Mouse (Mus musculus): ENCODE measurements around the gene Mxd3. TPM values are rescaled to one million over a fixed set of nuclear protein-coding genes. Genes with fewer than 3 reads are reported as not detected.

Mxd3 gene
- total and polyA plus RNA-seq, 2 experiments from 2014 or later, result 11.2 to 16.3 TPM

DNA sequence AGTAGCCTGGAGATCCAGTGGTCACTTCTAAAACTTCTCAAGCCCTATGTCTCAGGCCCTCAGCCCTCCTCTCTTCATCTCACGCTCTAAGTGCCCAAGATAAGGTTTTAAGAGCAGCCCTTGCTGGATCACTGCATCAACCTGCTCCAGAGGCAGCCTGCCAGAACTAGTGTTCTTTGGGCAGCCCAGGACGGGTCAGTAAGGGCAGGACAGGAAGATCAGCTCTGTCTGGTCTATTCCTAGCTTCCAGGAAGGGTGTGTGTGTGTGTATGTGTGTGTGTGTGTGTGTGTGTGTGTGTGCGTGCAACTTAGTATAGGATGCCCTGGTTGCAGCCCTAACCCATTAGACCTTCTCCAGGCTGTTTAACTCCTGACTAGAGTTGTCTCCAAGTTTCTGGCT is 40.6 kb upstream of the Mxd3 start:
- no peak for TF ChIP-seq CTCF (IDR thresholded peaks at IDR 0.05; ENCODE audit: low read depth)
- no peak for DNase-seq (ENCODE audit: low spot score)
- H3K4me3 ChIP-seq (ENCODE audit: low read length), result no peak overlapping the region
- ATAC-seq, result no peak
- no peak overlapping the region for H3K27ac ChIP-seq
- no peaks in the 10 kb centered on the region for H3K4me1 ChIP-seq (ENCODE audit: insufficient read depth, low read length)
- 68% methylated on average over 3 of the region's 3 CpGs for WGBS
- H3K36me3 ChIP-seq (ENCODE audit: insufficient read depth, low read length), result no peaks in the 10 kb centered on the region
- H3K9me3 ChIP-seq (ENCODE audit: low read length), result no peaks in the 10 kb centered on the region
- no peak overlapping the region for H3K9ac ChIP-seq (replicated peaks; ENCODE audit: low read length)
- H3K4me2 ChIP-seq (ENCODE audit: low read depth, low read length), result no peak overlapping the region
- no peaks in the 10 kb centered on the region; the same call in 1 of the 2 replicates for H3K27me3 ChIP-seq (ENCODE audit: insufficient read depth, low read length)

DNA sequence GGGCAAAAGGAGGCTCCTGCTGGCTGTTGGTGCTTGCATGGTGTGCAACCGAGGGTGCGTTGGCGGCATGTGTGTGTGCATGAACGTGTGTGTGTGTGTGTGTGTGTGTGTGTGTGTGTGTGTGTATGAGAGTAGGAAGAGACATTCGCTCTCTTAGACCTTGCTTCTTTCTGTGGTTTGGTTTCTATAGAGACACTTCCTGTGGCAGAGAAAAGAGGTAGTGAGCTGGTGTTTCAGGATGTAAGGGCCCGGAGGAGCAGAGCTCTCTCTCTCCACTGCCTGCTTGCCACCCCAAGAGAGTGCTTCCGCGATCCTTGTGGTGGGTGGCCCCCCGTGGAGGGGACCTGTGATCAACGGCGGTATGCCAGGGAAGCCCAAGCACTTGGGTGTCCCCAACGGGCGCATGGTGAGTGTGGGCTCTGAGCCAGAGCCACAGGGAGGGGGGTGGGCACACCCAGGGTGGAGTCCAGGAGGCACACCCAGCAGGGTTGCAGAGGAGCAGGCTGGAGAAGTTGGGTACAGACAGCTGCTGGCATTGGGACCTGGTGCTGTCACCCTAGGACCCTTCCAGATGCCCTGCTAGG is 40.0 kb upstream of the Mxd3 start, which contains the start of gene Rgs14:
Rgs14 (plus strand) TSS at position 202 of the 584 bp plus-strand sequence.
- Histone ChIP-seq H3K9ac (replicated peaks; ENCODE audit: low read length) (no peak within 1 kb of the TSS), H3K9me3 (ENCODE audit: low read length) (no peaks in the 10 kb centered on the region), H3K4me1 (ENCODE audit: insufficient read depth, low read length) (no peaks in the 10 kb centered on the region), H3K27me3 (ENCODE audit: insufficient read depth, low read length) (no peaks in the 10 kb centered on the region; the same call in 1 of the 2 replicates), H3K36me3 (ENCODE audit: insufficient read depth, low read length) (no peaks in the 10 kb centered on the region), H3K4me2 (ENCODE audit: low read depth, low read length) (no peak within 1 kb of the TSS), H3K27ac (no peak within 1 kb of the TSS), H3K4me3 (ENCODE audit: low read length) (no peak within 1 kb of the TSS)
- ATAC-seq (no peak), DNase-seq (ENCODE audit: low spot score) (no peak)
- no peak for TF ChIP-seq CTCF (IDR thresholded peaks at IDR 0.05; ENCODE audit: low read depth)
- WGBS, result 62% methylated on average over 13 of the region's 13 CpGs

DNA sequence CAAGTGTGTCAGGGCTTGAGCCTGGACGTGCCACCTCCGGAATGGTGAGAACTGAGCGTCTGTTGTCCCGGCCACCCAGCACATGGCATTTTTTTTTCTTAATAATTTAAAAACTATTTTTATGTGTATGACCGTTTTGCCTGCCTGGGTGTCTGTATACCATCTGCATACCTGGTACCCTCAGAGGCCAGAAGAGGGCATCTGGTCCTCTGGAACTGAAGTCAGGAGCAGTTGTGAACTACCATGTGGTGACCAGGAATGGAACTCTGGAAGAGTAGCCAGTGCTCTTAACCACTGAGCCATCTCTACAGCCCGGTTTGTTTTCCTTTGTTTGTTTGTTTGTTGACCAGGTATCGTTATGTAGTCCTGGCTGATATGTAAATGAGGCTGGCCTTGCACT is 38.8 kb upstream of the Mxd3 start:
- 78% methylated on average over 7 of the region's 7 CpGs for WGBS
- H3K9me3 ChIP-seq (ENCODE audit: low read length), result no peaks in the 10 kb centered on the region
- no peaks in the 10 kb centered on the region for H3K4me1 ChIP-seq (ENCODE audit: insufficient read depth, low read length)

DNA sequence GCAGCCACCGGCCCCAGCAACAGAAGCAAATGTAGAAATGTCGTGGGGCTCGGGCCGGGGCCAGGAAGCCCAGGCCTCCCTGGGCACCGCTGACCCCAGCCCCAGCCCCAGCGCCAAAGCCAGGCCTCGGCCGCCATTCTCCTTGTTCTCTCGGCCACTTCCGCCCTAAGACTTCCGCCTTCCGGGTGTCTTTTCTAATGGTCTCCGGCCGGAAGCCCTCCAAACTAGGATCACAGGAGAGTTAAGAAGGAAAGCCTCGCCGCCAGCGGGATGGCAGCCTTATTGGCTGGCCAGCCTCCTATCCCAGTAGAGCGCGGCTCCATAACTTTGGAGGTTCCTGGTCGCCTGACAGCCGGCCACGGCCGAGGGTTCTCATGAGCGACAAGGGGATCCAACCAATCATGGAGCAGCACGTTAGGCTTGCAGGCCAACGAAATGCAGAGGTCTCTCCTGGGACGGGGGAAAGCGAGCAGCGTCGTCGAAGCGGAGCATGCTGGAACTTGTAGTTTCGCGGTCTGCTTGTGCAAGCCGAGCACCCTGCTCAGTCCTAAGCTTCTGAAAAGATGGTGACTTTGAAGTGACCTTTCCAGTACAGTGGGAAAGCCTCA is 32.9 kb upstream of the Mxd3 start, which contains the start of gene Lman2:
Lman2 (minus strand) TSS at position 331 of the 608 bp plus-strand sequence.
- peak; percentile 99 for ATAC-seq
- under 1% methylated on average over 35 of the region's 35 CpGs for WGBS

More for the DNA sequence above, 38.8 kb upstream of the Mxd3 start:
- no peak for ATAC-seq
- no peak for TF ChIP-seq CTCF (IDR thresholded peaks at IDR 0.05; ENCODE audit: low read depth)
- no peaks in the 10 kb centered on the region for H3K36me3 ChIP-seq (ENCODE audit: insufficient read depth, low read length)
- no peak overlapping the region for H3K4me2 ChIP-seq (ENCODE audit: low read depth, low read length)
- no peak overlapping the region for H3K27ac ChIP-seq
- no peak for DNase-seq (ENCODE audit: low spot score)
- H3K27me3 ChIP-seq (ENCODE audit: insufficient read depth, low read length), result no peaks in the 10 kb centered on the region
- H3K4me3 ChIP-seq (ENCODE audit: low read length), result no peak overlapping the region
- no peak overlapping the region for H3K9ac ChIP-seq (replicated peaks; ENCODE audit: low read length)

DNA sequence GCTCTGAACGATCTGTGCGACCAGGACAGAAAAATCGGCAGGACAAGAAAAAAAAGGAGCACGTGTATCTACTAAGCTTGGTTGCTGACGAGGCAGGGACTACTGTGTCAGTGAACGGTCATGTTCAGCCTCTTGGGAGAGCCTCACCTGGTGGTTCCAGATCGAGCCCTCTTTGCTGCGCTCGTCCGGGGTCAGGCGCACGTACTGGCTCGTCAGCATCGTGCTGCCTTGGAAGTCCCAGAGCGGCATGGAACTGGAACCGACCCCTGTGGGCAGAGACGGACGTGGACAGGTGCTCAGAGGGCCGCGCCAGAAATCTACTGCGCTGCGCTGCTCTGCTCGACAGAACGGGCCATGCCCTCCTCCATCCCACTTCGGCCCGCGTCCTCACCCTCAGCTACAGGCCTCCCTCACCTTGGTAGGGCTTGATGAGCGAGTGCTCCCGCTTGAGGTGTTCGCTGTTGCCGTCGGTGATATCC is 32.4 kb upstream of the Mxd3 start:
- DNase-seq (ENCODE audit: low spot score) (peak; percentile 7), ATAC-seq (peak; percentile 36)
- Histone ChIP-seq H3K4me2 (ENCODE audit: low read depth, low read length) (peak overlapping the region; percentile 94), H3K36me3 (ENCODE audit: insufficient read depth, low read length) (peaks cover 13% of the 10 kb centered on the region; the same call in 1 of the 2 replicates), H3K4me1 (ENCODE audit: insufficient read depth, low read length) (peaks cover 14% of the 10 kb centered on the region), H3K27ac (peak overlapping the region; percentile 87), H3K4me3 (ENCODE audit: low read length) (peak overlapping the region; percentile 95), H3K9me3 (ENCODE audit: low read length) (no peaks in the 10 kb centered on the region), H3K9ac (replicated peaks; ENCODE audit: low read length) (peak overlapping the region; percentile 94), H3K27me3 (ENCODE audit: insufficient read depth, low read length) (no peaks in the 10 kb centered on the region)
- WGBS, result under 1% methylated on average over 32 of the region's 32 CpGs
- no peak for TF ChIP-seq CTCF (IDR thresholded peaks at IDR 0.05; ENCODE audit: low read depth)

More for the DNA sequence above, 32.9 kb upstream of the Mxd3 start, which contains the start of gene Lman2:
- peak; percentile 100 for DNase-seq (ENCODE audit: low spot score)
- Histone ChIP-seq H3K36me3 (ENCODE audit: insufficient read depth, low read length) (peaks cover 13% of the 10 kb centered on the region; the same call in 1 of the 2 replicates), H3K4me1 (ENCODE audit: insufficient read depth, low read length) (peaks cover 14% of the 10 kb centered on the region), H3K4me2 (ENCODE audit: low read depth, low read length) (peak within 1 kb of the TSS; percentile 94), H3K27me3 (ENCODE audit: insufficient read depth, low read length) (no peaks in the 10 kb centered on the region), H3K9me3 (ENCODE audit: low read length) (no peaks in the 10 kb centered on the region), H3K27ac (peak within 1 kb of the TSS; percentile 87), H3K9ac (replicated peaks; ENCODE audit: low read length) (peak within 1 kb of the TSS; percentile 94), H3K4me3 (ENCODE audit: low read length) (peak within 1 kb of the TSS; percentile 95)
- TF ChIP-seq CTCF (IDR thresholded peaks at IDR 0.05; ENCODE audit: low read depth), result no peak

DNA sequence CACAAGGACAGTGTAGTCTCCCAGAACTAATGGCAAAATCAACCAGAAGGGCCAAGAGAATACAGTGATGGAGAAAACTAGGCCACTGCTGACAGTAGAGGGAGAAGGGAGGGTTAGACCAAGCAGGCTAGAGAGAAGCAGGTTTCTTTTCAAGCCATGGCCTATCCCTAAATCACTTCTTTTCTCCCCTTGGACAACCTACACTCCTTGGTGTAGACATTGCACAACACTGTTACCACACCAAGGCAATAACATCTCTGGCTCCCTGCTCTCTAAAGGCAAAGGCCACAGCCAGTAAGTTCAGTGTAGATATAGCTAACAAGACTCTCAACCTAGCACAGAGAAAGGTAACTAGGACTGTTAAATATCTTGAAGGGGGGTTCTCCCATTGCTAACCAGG is 31.5 kb upstream of the Mxd3 start:
- H3K4me2 ChIP-seq (ENCODE audit: low read depth, low read length), result peak overlapping the region; percentile 94
- H3K4me3 ChIP-seq (ENCODE audit: low read length), result peak overlapping the region; percentile 95; the same call in 1 of the 2 replicates
- H3K9ac ChIP-seq (replicated peaks; ENCODE audit: low read length), result no peak overlapping the region
- no peaks in the 10 kb centered on the region for H3K27me3 ChIP-seq (ENCODE audit: insufficient read depth, low read length)
- peaks cover 13% of the 10 kb centered on the region; the same call in 1 of the 2 replicates for H3K36me3 ChIP-seq (ENCODE audit: insufficient read depth, low read length)
- no peak for ATAC-seq
- no peaks in the 10 kb centered on the region for H3K9me3 ChIP-seq (ENCODE audit: low read length)
- no peak for DNase-seq (ENCODE audit: low spot score)
- TF ChIP-seq CTCF (IDR thresholded peaks at IDR 0.05; ENCODE audit: low read depth), result no peak
- no peak overlapping the region for H3K27ac ChIP-seq
- H3K4me1 ChIP-seq (ENCODE audit: insufficient read depth, low read length), result peaks cover 14% of the 10 kb centered on the region
